Mouse (Mus musculus) cerebellum, postnatal 14 days (tissue): Measurements from ENCODE around the gene Ndufaf2.

ENCODE experiments used
- DNase-seq, 2 experiments: peaks; one replicate each; pipeline ENCODE4 v3.0.0; 2021; ENCODE audit warnings: mixed read lengths in 2 of 2

The Ndufaf2 gene

GRCm38 (mm10) chr13:108138403-108138977 is 19.9 kb downstream of the Ndufaf2 start:
- no peak for DNase-seq

DNA sequence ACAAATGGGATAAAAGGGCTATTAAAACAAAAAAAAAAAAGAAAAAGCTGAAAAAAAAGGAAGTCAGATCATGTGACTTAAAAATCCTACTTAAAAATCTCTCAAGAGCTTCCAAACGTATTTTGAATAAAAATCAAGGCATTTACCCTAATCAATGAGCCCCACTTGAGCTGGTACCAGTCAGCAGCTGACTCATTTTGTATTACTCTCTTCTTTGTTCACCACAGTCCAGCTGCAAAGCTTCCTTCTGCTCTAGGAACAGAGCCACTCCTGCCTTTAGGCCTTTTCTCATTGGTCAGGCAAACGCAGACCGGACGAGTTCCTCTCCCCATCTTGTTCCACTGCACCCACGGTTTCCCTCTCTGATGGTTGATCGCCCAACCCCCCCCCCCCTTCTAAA is 22.8 kb downstream of the Ndufaf2 start:
- no peak for DNase-seq

GRCm38 (mm10) chr13:108132031-108132819 is 26.2 kb downstream of the Ndufaf2 start:
- DNase-seq, result no peak

- DNase-seq, result no peak
Measured at GRCm38 (mm10) chr13:108130737-108131136, 27.7 kb downstream of the Ndufaf2 start.

- DNase-seq, result no peak
Measured at GRCm38 (mm10) chr13:108129070-108129469, 29.4 kb downstream of the Ndufaf2 start.

DNA sequence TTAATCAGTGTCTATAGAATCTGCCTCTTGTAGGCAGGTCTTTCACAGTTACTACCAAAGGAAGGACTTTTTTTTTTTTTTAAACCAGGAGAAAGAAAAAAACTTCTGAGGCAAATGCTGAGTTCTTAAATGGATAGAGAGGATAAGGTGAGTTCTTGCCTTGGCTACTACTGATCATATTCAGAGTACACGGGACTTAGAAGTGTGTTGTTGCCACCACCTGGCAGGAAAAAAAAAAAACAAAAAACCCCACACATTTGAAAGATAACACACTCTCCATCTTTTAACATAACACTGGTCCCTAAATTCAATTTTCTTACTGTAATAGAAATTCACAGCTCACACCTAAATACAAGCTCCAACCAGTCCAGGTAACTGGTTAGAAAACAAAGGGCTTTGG is 30.5 kb downstream of the Ndufaf2 start:
- DNase-seq, result no peak

DNA sequence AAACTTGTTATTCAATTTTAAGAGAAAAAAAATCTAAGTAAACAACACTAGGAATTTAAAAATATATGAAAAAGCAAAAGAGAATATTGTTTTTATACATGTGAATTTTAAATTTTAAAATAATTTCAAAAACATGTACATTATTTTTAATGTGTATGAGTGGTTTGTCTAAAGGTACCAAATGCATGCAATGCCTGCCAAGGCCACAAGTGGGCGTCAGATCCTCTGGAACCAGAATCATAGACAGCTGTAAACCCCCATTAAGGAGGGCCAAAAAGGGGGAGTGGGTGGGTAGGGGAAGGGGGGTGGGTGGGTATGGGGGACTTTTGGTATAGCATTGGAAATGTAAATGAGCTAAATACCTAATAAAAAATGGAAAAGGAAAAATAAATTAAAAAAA is 31.3 kb downstream of the Ndufaf2 start:
- DNase-seq, result peak; percentile 46 to 69

GRCm38 (mm10) chr13:108126246-108126645 is 32.2 kb downstream of the Ndufaf2 start:
- no peak for DNase-seq

DNA sequence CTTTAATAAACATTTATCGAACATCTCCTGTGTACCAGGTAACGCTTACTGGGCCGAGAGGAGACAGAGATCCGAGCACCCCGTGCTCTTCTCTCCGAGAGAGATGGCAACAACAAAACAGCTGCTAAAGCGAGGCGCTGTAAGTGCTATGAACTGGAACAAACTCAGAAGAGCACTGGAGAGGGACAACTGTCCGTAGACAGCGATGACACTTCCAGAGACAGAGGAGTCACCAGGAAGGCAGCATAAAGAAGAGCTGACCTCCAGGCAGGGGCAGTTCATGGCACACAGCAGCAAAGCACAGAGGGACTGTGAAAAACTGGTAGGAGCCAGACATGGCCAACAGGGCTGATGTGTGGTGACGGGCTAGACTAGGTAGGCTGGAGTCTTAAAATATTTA is 34.3 kb downstream of the Ndufaf2 start:
- DNase-seq, result no peak

GRCm38 (mm10) chr13:108123109-108123723 is 35.2 kb downstream of the Ndufaf2 start:
- no peak for DNase-seq

DNA sequence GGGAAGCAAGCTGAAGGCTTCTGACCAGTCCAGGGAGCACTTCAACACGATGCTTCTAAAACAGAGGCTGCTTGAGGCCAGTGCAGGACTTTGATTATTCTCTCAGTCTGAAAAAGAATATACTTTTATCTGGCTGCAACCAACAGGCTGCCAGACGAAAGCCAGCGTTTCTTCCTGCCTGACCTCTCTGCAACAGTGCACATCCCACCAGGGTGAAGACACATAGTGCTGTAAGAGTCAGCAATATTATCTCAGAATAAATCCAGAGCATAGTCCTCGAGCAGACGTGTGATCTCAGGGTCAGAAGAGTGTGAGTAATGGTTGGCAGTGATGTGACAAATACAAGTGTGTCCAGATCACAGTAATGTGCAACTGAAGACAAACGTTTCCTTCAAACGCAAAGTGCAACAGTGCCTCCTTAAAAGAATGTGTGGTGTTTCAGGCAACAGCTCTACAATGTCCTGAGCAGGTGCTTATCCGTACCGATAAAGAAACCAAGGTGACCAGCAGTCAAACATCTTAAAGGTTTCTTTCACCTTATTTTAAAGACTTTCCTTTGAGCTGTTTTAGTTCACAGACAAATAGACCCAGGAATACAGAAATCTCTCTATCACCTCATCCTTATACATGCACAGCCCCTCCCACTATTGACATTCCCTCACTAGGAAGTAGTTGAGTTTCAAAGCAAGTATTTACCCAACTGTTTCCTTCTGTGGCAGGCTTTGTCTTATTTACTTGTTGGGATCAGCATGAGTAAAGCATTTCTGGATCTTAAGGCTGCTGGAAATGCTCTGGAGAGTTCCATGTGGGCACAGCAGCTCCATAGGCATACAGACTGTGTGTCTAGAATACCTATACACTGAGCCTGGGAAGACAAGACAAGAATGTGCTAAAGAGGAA is 38.8 kb downstream of the Ndufaf2 start:
- no peak for DNase-seq

DNA sequence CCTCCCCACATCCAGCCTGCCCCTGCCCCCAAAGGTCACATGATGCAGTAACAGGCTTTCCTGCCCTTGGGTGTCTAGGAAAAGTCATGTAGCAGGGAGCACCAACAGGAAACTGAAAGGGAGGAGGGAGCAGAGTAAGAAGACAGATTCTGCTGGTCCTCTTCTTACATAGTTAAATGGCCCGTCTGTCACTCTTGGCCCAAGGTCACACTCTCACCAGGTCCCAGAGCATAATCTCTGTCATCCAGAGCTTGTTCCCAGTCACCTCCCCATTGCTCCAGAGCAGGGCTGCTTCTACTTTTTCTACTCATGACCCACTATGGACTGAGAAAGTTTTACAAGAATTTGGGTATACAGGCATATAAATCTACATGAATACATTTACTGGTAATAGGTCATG is 40.2 kb downstream of the Ndufaf2 start:
- DNase-seq, result peak; percentile 52 to 75

DNA sequence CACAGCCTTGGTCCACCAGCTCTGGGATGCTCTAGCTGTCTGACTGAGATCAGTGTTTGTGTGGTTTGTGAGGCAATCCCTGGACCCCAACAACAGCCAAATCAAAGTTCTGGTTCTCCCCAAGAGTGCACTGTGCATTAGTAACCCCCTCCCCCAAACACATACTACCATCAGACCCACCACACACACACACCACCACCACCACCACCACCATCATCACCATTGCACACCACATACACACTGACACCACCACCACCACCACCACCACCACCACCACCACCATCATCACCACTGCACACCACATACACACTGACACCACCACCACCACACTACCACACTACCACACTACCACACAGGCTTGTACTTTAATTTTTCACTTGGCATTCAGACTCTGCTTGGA is 40.8 kb downstream of the Ndufaf2 start:
- no peak for DNase-seq

GRCm38 (mm10) chr13:108114257-108114656 is 44.2 kb downstream of the Ndufaf2 start:
- no peak for DNase-seq

DNA sequence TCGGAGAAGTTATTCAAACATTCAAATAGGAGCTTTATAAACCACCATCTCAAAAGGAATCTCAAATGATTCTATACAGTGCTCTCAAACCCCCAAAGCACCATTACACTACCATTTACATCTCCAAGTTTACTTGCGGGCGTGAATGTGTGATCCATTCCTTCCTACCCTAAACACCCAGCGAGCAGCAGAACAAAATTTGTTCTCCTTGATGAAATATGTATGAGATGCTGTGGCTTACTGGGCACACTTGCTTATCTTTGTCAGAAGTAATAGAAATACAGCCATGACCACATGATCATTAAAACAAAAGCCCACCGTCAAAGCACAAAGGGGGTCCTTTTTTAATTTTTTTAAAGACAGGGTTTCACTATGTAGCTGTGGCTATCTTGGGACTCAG is 44.9 kb downstream of the Ndufaf2 start:
- DNase-seq, result no peak

DNA sequence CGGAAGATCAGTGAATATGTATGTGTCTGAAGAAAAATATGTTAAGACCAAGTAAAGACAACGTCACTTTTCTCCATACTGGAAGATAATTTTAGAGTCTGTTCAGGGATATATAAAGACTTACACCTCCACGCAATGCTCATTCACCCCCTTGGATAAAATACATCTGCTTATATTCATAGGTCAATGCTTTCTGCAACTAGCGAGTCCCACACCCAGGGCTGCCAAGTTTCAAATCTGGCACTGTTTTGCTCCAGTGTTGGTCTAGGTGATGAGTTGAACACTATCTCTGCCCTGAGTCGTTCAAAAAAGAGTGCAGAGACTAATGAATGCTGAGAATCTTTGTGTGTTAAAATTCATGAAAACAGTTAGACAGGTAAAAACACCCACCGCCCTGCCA is 47.5 kb downstream of the Ndufaf2 start:
- no peak for DNase-seq

GRCm38 (mm10) chr13:108100700-108101099 is 57.7 kb downstream of the Ndufaf2 start:
- DNase-seq, result no peak

GRCm38 (mm10) chr13:108096446-108096845 is 62.0 kb downstream of the Ndufaf2 start:
- DNase-seq, result peak; percentile 7 to 17

GRCm38 (mm10) chr13:108095617-108096016 is 62.8 kb downstream of the Ndufaf2 start:
- DNase-seq, result peak; percentile 93 to 97

DNA sequence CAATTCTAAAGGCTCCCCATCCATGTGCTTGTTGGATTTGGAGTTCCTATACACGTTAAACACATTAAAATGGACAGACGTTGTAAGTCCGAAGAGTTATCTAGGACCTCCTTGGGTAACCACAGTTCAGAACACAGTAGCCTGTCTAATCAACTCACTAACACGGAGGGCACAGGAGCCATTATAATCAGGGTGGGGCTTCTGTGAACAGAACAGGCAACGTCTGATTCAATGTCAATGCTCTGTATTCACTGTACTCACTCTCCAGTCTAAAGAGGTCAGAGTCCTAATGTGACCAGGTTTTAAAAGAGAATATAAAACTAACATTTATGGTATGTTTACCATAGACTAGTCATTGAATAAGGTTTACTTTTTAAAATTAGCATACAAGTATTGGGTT is 63.7 kb downstream of the Ndufaf2 start:
- no peak for DNase-seq

DNA sequence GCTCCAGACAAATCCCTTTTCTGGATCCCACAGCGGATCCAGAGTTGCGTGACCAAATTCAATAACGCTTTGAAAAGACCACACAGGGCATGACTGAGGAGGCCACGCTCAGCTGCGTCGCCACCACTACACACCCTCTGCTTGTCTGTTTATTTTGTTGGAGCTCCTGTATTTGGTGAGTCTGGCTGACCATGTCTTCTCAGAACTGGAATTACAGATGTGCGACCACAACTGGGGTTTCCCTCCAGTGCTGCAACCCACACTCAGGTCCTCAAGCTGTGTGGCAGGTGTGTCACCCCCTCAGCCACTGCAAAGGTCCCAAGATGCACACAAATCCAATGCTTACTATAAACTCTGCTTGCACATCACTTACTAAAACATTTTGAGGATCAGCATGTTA is 66.1 kb downstream of the Ndufaf2 start:
- no peak for DNase-seq

DNA sequence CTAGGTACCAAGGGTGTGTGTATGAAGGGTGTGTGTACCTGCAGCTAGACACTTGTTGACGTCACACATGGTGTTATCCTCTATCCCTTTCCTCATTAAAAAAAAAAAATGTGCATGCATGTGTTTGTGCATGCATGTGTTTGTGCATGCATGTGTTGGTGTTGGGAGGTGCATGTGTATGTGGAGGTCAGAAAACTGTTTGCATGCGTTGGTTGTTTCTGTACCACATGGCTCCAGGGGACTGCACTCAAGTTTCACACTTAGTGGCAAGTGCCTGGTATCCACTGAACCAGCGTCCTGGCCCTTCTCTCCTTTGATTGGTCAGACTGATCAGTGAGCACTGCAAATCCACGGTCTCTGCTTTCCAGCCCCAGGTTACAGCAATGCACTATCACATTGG is 71.7 kb downstream of the Ndufaf2 start:
- no peak for DNase-seq

- DNase-seq, result no peak
Measured at GRCm38 (mm10) chr13:108086036-108086435, 72.4 kb downstream of the Ndufaf2 start.
